Mouse (Mus musculus) monocyte, adult 5-6 weeks (primary cell): ENCODE measurements around the gene Prkab2. TPM values are rescaled to one million over a fixed set of nuclear protein-coding genes. Genes with fewer than 3 reads are reported as not detected.

Experiments
- total RNA-seq: library from RNA; stranded (forward); fragments of 200-1000, 200-491, 200-594 nt; gene quantifications from 3 replicates; pipeline ENCODE4 v1.2.3, GENCODE M21; 2017

The Prkab2 gene
- total RNA-seq, 1 experiment from 2014 or later: 16.1 TPM

Other genes with a start within 250 kb of the Prkab2 start
- not detected in 3 replicates for gene Olfr1402, start 236.2 kb upstream of the Prkab2 start, total RNA-seq
- 26.7 to 48.7 TPM (median 41.0 TPM) in 3 replicates for gene Chd1l, start 48.0 kb upstream of the Prkab2 start, total RNA-seq
- 4.5 to 10.1 TPM (median 9.1 TPM) in 3 replicates for gene Fmo5, start 29.4 kb upstream of the Prkab2 start, total RNA-seq
- not detected in 3 replicates for gene Gm17651, start 16.5 kb downstream of the Prkab2 start, total RNA-seq
- gene Pde4dip, start 230.5 kb downstream of the Prkab2 start, total RNA-seq: 16.0 to 25.4 TPM (median 16.5 TPM) in 3 replicates
- 37.7 to 62.2 TPM (median 46.2 TPM) in 3 replicates for gene Sec22b, start 243.0 kb downstream of the Prkab2 start, total RNA-seq